Mouse (Mus musculus): ENCODE data around the gene Senp3.

DNA sequence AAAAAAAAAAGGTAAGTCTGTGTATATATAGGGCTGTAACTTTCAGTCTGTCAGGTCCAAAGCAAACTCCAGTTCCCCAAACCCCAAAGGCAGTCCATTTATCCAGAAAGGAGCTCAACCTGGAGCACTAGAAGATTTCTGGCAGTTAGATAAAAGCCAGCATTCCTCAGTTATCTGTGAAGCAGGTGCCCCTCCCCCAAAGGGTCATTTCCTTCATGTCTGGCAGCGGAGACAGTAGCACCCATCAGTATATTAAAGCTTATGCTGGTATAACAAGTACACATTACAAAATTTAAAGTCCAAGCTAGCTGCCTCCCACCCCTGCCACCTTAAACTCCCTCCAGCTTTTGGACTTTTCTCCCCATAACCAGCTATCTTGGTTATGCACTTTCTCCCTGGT lies 17.7 kb upstream of the Senp3 start:
- no peak for TF ChIP-seq CTCF (conservative IDR thresholded peaks at IDR 0.05 in 1 of 2, IDR thresholded peaks at IDR 0.05 in 1 of 2; ENCODE audit: low read depth in 2 of 2, low read length in 2 of 2)
- TF ChIP-seq KAT2A (IDR thresholded peaks at IDR 0.05; ENCODE audit: insufficient replicate concordance, low read length): no peak
- no peak for TF ChIP-seq EP300 (IDR thresholded peaks at IDR 0.05; ENCODE audit: low read length)

Data from CH12.LX (cell line).